Mouse (Mus musculus) kidney, adult 2 months (tissue): Measurements from ENCODE around the gene Tex26.

Source experiments
- CTCF ChIP-seq: fragments of 200-500 bp; conservative IDR thresholded peaks from 2 replicates; pipeline ENCODE4 v1.5.1; 2011; ENCODE audit warnings: low read depth, mild to moderate bottlenecking, control low read depth, low read length, moderate library complexity, mixed read lengths; ENCODE audit not compliant: insufficient read depth, insufficient read length
- POLR2A ChIP-seq: fragments of 200-500 bp; IDR thresholded peaks from one replicate; pipeline ENCODE4 v1.6.1; 2011; ENCODE audit warnings: low read depth, low read length, control low read depth

GRCm38 (mm10) chr5:149404710-149405109 is 34.8 kb upstream of the Tex26 start:
- TF ChIP-seq CTCF, result no peak
- TF ChIP-seq POLR2A, result no peak
